Mouse (Mus musculus) midbrain, embryonic 10.5 days (tissue): ENCODE measurements at regions not wholly inside any gene's neighbourhood (a gene's known extent, or its start where the extent isn't known, plus 50 kb on each side); places are given as distances from the start of the nearest gene placed in this dataset.

Experiments
- DNase-seq: peaks from one replicate; pipeline ENCODE4 v3.0.0-alpha.2; 2017; ENCODE audit warnings: low spot score
- H3K27ac ChIP-seq: fragments of 300-500 bp; sonication (generic); replicated peaks from 2 replicates; pipeline ENCODE4 v1.5.1; 2016; ENCODE audit warnings: mild to moderate bottlenecking
- H3K27me3 ChIP-seq: fragments of 300-500 bp; sonication (generic); 2 replicates; pipeline ENCODE4 v1.6.1; 2016; ENCODE audit warnings: low read depth, mild to moderate bottlenecking; ENCODE audit not compliant: poor library complexity, severe bottlenecking
- H3K36me3 ChIP-seq: fragments of 300-500 bp; sonication (generic); 2 replicates; pipeline ENCODE4 v1.6.1; 2016; ENCODE audit warnings: mild to moderate bottlenecking, moderate library complexity
- H3K4me1 ChIP-seq: fragments of 300-500 bp; sonication (generic); 2 replicates; pipeline ENCODE4 v1.6.1; 2016
- H3K4me3 ChIP-seq: fragments of 300-500 bp; sonication (generic); 2 replicates; pipeline ENCODE4 v1.5.1; 2016; ENCODE audit warnings: mild to moderate bottlenecking, moderate library complexity
- H3K9me3 ChIP-seq: fragments of 300-500 bp; sonication (generic); replicated peaks from 2 replicates; pipeline ENCODE4 v1.6.1; 2016; ENCODE audit warnings: mild to moderate bottlenecking
- WGBS: fragments of 180-500 bp; shearing (Covaris S2); methylation state at CpG from one replicate; pipeline ENCODE4 v1.1.7; 2016; 5-methylcytosine and 5-hydroxymethylcytosine counted together

DNA sequence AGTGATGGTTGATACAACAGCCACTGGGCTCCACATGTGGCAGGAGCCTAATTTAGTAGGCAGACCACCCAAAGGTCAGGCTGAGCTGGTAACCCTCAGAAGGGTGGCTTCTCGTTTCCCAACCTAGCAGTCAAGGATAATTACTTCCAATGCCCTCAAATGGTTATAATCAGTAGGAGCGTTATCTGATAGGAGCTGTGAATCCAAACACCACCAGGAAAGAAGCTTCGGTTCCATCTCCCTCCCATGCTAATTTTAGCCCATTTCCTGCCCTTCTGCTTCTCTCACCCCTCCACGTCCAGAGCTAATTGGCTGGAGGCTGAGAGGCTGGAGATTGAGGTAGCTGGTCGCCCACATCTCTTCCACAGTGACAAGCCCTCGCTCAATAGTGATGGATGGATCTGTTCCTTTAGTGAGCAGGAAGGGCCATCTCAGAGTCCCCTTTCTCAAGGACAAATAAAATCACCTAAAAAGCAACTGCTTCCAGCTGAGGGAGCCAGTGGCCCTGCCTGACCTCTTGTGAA is 86.8 kb downstream of the Cartpt start:
- DNase-seq: no peak
- no peaks in the 10 kb centered on the region for H3K27me3 ChIP-seq
- H3K4me3 ChIP-seq: no peak overlapping the region
- no peaks in the 10 kb centered on the region for H3K36me3 ChIP-seq
- H3K4me1 ChIP-seq: peaks cover 5% of the 10 kb centered on the region; the same call in 1 of the 2 replicates
- no peaks in the 10 kb centered on the region for H3K9me3 ChIP-seq
- 0 out of 2 replicates have a peak overlapping the region, but pooled peaks have one; percentile 28 for H3K27ac ChIP-seq
- 71% methylated on average over 6 of the region's 6 CpGs for WGBS

DNA sequence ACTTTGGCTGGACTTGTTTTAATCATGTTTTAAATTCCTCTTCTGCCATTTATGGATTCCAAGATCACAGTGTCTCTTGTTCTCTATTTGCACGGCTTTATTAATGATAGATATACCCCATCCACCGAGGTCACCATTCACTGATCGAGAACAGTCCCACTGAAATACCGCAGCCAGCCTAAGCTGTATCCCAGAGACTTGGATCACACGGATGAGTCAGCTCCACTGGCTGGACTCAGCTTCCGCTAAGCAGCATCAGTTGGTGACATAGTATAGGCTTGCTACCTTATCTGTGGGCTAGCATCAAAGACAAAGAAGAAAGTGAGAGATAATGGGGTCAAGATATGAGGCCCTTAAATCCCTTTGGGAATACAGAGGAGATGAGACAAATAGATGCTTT is 106.4 kb downstream of the Cartpt start:
- no peak overlapping the region for H3K4me3 ChIP-seq
- no peak for DNase-seq
- H3K27me3 ChIP-seq: no peaks in the 10 kb centered on the region
- 71% methylated on average over 6 of the region's 6 CpGs for whole genome bisulfite sequencing
- H3K36me3 ChIP-seq: no peaks in the 10 kb centered on the region
- no peaks in the 10 kb centered on the region for H3K9me3 ChIP-seq
- H3K27ac ChIP-seq: no peak overlapping the region
- H3K4me1 ChIP-seq: peaks cover 12% of the 10 kb centered on the region; the same call in 1 of the 2 replicates

DNA sequence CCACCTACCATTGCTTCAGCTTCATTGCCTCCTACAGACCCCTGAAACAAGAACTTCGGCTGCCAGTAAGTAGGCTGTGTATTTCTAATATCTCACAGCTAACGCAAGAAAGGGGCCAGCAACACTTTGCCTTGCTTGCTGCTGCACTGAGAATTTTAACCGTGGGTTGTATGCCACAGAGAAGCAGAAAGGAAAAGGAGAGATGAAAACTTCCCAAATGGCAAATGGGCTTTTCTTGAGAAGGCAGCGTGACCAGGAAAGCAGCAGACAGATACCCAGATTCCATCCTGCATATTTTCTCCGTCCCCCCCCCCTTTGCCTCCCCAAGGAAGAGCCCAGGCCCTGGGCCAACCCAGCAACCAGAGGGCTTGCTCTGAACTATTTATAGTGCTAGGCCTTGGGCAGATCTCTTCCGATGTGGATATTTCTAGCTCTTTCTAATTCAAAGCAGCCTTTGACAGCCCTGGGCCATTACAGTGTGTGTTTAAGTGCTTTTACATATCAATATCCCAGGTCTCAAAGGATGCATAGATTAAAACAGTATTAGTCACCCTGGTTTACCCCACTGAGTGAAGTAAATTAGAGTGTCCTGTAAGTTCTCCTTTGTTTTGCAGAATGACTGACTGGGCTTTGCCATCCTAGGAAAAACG is 107.0 kb downstream of the Cartpt start:
- Histone ChIP-seq H3K27me3 (no peaks in the 10 kb centered on the region), H3K27ac (0 out of 2 replicates have a peak overlapping the region, but pooled peaks have one; percentile 42), H3K4me3 (no peak overlapping the region), H3K36me3 (no peaks in the 10 kb centered on the region), H3K9me3 (no peaks in the 10 kb centered on the region), H3K4me1 (peaks cover 12% of the 10 kb centered on the region; the same call in 1 of the 2 replicates)
- no peak for DNase-seq
- WGBS: 65% methylated on average over 7 of the region's 7 CpGs

DNA sequence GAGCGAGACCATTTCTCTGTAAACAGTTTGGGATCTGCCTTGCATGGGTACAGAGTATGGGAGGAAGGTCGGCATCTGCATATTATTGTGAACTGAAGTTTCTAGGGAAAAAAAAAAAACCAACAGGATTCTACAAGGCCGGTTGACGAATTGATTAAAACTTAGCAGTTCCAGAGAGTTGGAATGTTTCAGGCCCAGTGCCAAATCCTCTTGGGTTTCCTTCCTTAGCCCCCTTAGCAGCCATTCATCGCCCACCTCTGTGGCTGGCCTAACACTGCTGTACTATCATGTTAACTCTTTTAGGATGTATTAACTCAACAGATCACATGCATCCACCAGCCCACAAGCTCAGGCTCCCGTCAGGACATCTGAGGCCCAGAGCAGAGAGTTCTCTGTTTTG is 107.9 kb downstream of the Cartpt start:
- Histone ChIP-seq H3K4me3 (no peak overlapping the region), H3K27ac (no peak overlapping the region), H3K4me1 (peaks cover 12% of the 10 kb centered on the region; the same call in 1 of the 2 replicates), H3K36me3 (no peaks in the 10 kb centered on the region), H3K9me3 (no peaks in the 10 kb centered on the region), H3K27me3 (no peaks in the 10 kb centered on the region)
- 90% methylated on average over 6 of the region's 6 CpGs for WGBS
- DNase-seq: no peak

DNA sequence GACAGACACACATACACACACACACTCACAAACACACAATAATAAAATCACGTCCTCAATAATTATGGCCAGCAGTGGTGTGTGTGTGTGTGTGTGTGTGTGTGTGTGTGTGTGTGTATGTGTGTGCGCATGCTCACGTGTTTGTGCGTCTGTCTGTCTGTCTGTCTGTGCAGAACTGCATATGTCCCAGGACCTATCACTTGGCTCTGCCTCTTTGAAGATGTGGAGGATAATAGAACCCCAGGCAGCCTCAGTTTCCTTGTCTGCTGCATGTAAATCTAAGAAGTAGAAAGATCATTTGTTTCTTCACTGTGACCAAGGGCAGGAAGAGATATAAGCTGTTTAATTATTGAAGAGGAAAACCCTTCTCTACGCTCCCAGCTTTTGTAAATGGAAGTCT is 109.9 kb downstream of the Cartpt start:
- Histone ChIP-seq H3K27me3 (no peaks in the 10 kb centered on the region), H3K36me3 (no peaks in the 10 kb centered on the region), H3K4me3 (no peak overlapping the region), H3K27ac (no peak overlapping the region), H3K9me3 (no peaks in the 10 kb centered on the region), H3K4me1 (peaks cover 12% of the 10 kb centered on the region; the same call in 1 of the 2 replicates)
- peak; percentile 29 for DNase-seq
- WGBS: 91% methylated on average over 5 of the region's 5 CpGs

DNA sequence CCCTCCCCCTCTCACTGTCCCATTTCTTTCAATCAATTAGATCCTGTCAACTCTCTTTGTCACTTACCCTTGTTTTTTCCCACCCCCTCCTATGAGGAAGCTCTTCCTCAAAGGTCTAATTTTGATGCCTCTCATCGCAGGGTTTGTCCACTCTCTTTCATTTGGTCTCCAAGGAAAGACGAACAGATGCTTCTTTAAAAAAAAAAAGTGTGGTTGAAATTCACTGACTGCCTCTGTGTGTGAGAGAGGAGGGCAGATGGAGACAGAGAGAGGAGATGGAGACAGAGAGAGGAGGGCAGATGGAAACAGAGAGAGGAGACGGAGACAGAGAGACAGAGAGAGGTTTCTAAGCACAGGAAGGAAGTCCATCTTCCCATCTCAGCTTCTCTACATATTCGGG is 113.1 kb downstream of the Cartpt start:
- Histone ChIP-seq H3K36me3 (no peaks in the 10 kb centered on the region), H3K4me1 (peaks cover 3% of the 10 kb centered on the region), H3K9me3 (no peaks in the 10 kb centered on the region), H3K27me3 (no peaks in the 10 kb centered on the region), H3K4me3 (no peak overlapping the region), H3K27ac (no peak overlapping the region)
- no peak for DNase-seq
- WGBS: 77% methylated on average over 4 of the region's 4 CpGs

DNA sequence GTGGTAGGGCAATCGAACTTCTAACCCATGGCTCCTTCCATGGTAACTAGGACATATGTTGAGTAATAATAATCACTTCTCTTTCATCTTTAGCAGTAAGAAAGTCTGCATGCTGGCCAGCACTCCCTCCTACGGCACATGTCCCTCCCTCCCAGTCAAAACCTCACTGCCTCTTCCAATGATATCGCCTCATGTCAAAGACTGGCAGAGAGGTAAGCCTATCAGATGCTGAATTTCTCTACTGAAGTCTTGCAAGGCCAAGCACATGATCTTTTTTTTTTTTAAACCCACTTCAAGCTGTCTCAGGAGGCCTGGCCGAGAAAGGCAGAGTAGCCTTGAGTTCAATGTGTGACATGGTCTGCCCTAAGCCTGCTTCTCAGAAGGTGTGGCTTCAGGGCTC is 115.5 kb downstream of the Cartpt start:
- Histone ChIP-seq H3K36me3 (no peaks in the 10 kb centered on the region), H3K27me3 (no peaks in the 10 kb centered on the region), H3K27ac (no peak overlapping the region), H3K9me3 (no peaks in the 10 kb centered on the region), H3K4me1 (peaks cover 22% of the 10 kb centered on the region), H3K4me3 (no peak overlapping the region)
- no peak for DNase-seq
- 91% methylated on average over 4 of the region's 4 CpGs for WGBS

DNA sequence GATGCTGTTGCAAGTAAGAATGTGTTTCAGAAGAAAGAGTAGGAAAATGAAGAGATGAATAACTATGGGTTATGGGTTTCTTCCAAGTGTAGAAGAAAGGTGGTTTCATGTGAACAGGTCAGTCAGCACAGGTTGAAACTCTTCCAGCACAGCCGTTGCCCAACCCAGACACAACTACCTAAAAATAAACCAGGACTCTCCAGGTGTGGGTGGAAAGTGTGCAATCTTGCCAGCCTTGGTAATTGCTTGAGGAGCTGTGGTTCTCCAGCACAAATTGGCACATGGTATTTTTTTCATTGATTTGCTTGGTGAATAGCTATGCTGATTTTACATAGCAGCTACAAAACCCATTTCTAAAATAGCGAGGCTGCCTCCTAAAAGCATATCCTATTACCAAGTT is 116.6 kb downstream of the Cartpt start:
- H3K27me3 ChIP-seq: no peaks in the 10 kb centered on the region
- H3K27ac ChIP-seq: no peak overlapping the region
- H3K4me1 ChIP-seq: peaks cover 28% of the 10 kb centered on the region
- no peaks in the 10 kb centered on the region for H3K36me3 ChIP-seq
- 83% methylated on average over 2 of the region's 2 CpGs for WGBS
- DNase-seq: no peak
- H3K9me3 ChIP-seq: no peaks in the 10 kb centered on the region
- H3K4me3 ChIP-seq: no peak overlapping the region

DNA sequence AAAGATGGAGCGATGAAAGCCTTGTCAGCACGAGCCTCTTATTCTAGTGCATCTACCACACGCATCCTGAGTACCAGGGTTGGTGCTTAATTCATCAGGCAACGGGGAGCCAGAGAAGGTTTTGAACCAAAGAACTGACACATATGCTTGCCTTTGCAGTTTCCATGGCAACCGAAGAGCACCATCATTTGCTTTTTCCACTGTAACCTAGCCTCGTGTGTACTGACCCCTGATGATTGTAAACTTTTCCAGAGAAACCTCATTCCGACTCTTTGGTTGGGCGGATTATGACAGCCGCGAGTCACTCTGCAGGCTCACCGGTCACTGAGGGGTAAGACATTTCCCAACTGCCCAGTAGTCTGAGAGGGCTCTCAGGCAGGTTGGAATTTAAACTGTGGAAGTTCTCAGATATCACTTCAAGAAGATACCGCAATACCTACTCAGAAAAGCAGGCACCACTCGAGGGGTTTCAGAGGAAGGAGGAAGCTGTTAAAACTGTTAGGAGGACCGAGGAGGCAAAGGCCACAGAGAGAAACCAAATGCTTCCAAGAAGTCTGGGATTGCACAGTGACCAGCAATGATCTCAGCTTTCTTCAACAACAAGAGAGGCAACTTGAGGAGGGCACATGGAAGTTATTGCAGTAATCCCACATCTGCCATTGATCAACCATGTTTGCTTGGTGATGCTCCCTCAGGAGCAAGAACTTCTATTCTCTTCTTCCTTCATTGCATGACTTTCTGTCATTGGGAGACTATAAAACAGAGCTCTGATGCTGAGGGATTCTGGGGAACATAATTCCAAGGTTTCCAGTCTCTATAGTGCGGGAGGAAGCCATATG is 117.8 kb downstream of the Cartpt start:
- no peaks in the 10 kb centered on the region for H3K27me3 ChIP-seq
- WGBS: 78% methylated on average over 15 of the region's 15 CpGs
- no peak overlapping the region for H3K4me3 ChIP-seq
- peaks cover 28% of the 10 kb centered on the region for H3K4me1 ChIP-seq
- H3K9me3 ChIP-seq: no peaks in the 10 kb centered on the region
- no peaks in the 10 kb centered on the region for H3K36me3 ChIP-seq
- DNase-seq: no peak
- H3K27ac ChIP-seq: no peak overlapping the region

DNA sequence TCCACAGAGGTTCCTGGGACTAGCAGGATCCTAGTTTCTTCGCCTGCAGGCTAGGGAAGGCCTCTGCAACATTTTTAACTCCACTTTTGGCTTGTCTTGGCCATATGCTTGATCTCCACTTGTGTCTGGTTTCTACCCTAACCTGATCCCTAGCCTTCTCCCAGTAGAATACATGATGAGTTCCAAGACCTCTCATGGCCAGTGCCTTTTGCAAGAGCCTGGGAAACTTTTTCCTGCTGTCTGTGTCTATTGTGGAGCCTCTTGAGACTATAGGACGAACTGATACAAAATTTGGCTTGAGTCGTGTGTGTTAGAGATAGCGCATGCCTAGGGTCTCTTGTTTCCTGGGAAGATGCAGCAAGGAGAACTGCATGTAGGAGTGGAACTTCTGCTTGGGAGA is 119.3 kb downstream of the Cartpt start:
- Histone ChIP-seq H3K4me3 (no peak overlapping the region), H3K27me3 (no peaks in the 10 kb centered on the region), H3K36me3 (no peaks in the 10 kb centered on the region), H3K4me1 (peaks cover 28% of the 10 kb centered on the region), H3K27ac (peak overlapping the region; percentile 25; the same call in 1 of the 2 replicates), H3K9me3 (no peaks in the 10 kb centered on the region)
- WGBS: 81% methylated on average over 4 of the region's 4 CpGs
- no peak for DNase-seq

DNA sequence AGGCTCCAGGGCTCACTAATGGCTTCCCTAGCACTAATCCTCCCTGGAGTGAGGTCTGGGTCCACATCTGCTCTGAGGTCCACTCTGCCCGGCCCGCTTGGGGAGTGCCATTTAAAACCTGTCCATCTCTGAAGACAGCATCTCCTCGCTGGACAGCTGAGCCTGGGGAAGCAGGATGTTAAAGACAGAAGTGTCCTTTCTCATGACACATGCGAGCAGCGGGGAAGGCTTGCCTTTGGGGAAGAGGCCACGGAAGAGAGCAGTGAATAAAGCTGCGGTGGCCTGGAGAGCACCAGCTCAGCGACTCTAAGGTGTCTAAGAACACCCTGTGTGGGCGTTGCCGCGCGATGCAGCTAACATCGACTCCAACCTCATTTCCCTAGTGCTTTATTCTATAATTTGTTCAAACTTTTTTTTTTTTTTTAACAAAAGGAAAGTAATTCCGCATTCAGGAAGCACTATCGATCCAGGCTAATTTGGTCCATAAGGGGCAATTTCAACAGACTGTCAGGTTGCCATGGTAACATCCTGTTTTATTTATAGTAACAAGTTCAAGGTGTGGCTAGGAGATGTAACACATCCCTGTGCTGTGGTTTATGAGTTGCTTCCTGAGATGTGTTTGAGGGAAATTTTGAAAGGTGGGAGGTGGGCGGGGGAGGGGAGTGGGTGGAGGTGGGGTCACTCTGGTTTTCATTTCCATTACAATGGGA is 120.0 kb downstream of the Cartpt start:
- Histone ChIP-seq H3K4me3 (peak overlapping the region; percentile 34), H3K9me3 (no peaks in the 10 kb centered on the region), H3K4me1 (peaks cover 28% of the 10 kb centered on the region), H3K36me3 (no peaks in the 10 kb centered on the region), H3K27ac (peak overlapping the region; percentile 70), H3K27me3 (no peaks in the 10 kb centered on the region)
- peak; percentile 40 for DNase-seq
- 25% methylated on average over 16 of the region's 16 CpGs for WGBS

DNA sequence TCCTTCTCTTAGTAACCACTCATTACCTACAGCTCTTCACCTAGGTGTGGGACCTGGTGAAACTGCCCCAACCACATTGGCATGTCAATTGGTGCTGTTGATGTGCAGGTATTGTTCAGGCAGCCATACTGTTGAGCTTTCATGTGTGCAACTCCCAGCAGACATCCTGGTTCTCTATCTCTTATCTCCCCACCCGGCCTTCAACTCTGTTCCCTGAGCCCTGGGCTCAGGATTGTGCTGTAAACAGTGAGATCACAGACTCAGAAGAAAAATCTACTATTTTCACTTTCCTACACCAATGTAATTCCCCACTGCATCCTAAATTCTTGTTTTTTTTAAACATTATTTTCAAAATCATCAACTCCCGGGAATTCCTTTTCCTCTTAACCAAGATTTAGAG is 122.1 kb downstream of the Cartpt start:
- H3K4me1 ChIP-seq: peaks cover 28% of the 10 kb centered on the region
- no peaks in the 10 kb centered on the region for H3K27me3 ChIP-seq
- DNase-seq: no peak
- WGBS: 79% methylated on average over 2 of the region's 2 CpGs
- H3K36me3 ChIP-seq: no peaks in the 10 kb centered on the region
- no peaks in the 10 kb centered on the region for H3K9me3 ChIP-seq
- no peak overlapping the region for H3K4me3 ChIP-seq
- H3K27ac ChIP-seq: no peak overlapping the region
